9 mouse cellular contexts compared by ENCODE assay signal in genomic region chr7:30281522-30281921, GRCm38 (mm10). TPM values are rescaled to one million over a fixed set of nuclear protein-coding genes. Genes with fewer than 3 reads are reported as not detected.
DNase-seq lines count a peak whose midpoint lies in the region; ATAC-seq and TF ChIP-seq lines count a peak whose summit lies in the region.
"Had no signal": no experiment of that assay in that cellular context is flagged by ENCODE, and none has a peak within 500 bp of the region (broad histone marks: within the 10 kb centered on the region; RNA-seq: fewer than 3 reads in every experiment).

No protein-coding gene starts in this region.

- TF ChIP-seq POLR2A in bone marrow macrophage, adult 2 months (IDR thresholded peaks at IDR 0.05; ENCODE audit: borderline replicate concordance, low read depth, low read length), result no peak

- no peak overlapping the region for H3K27ac ChIP-seq in forebrain, embryonic 12.5 days
- H3K27ac ChIP-seq in forebrain, embryonic 14.5 days (ENCODE audit: low read depth, low read length), result no peak overlapping the region; the same call in 1 of the 2 replicates
- 0 out of 2 replicates have a peak overlapping the region, but pooled peaks have one; percentile 99 for H3K27ac ChIP-seq in kidney, embryonic 16.5 days (ENCODE audit: low read length)
- peak overlapping the region; percentile 94; the same call in 1 of the 2 replicates for H3K27ac ChIP-seq in bone marrow macrophage, adult 2 months (ENCODE audit: insufficient read depth, low read depth, low read length)
- H3K27ac ChIP-seq in midbrain, embryonic 13.5 days, result no peak overlapping the region

- peaks cover 15% of the 10 kb centered on the region for H3K4me1 ChIP-seq in forebrain, embryonic 12.5 days
- no peaks in the 10 kb centered on the region for H3K4me1 ChIP-seq in forebrain, embryonic 14.5 days (ENCODE audit: control insufficient read depth, insufficient read depth, low read length)
- H3K4me1 ChIP-seq in kidney, embryonic 16.5 days (ENCODE audit: insufficient read depth, low read length), result peaks cover 12% of the 10 kb centered on the region
- peaks cover 34% of the 10 kb centered on the region for H3K4me1 ChIP-seq in bone marrow macrophage, adult 2 months (ENCODE audit: control insufficient read depth, insufficient read depth, low read length)
- peaks cover 19% of the 10 kb centered on the region for H3K4me1 ChIP-seq in midbrain, embryonic 13.5 days (replicated peaks)

- H3K4me2 ChIP-seq in forebrain, embryonic 12.5 days, result peak overlapping the region; percentile 69; the same call in 1 of the 2 replicates
- H3K4me2 ChIP-seq in forebrain, embryonic 14.5 days (ENCODE audit: low read length), result no peak overlapping the region; the same call in 1 of the 2 replicates
- H3K4me2 ChIP-seq in kidney, embryonic 16.5 days (replicated peaks; ENCODE audit: low read depth, low read length), result peak overlapping the region; percentile 93; the same call in 1 of the 2 replicates
- H3K4me2 ChIP-seq in midbrain, embryonic 13.5 days (replicated peaks), result peak overlapping the region; percentile 92

- no peak overlapping the region for H3K4me3 ChIP-seq in forebrain, embryonic 12.5 days (replicated peaks)
- H3K4me3 ChIP-seq in forebrain, embryonic 14.5 days (ENCODE audit: low read depth, low read length), result no peak overlapping the region
- H3K4me3 ChIP-seq in kidney, embryonic 16.5 days (ENCODE audit: low read length), result peak overlapping the region; percentile 74; the same call in 1 of the 2 replicates
- H3K4me3 ChIP-seq in bone marrow macrophage, adult 2 months (ENCODE audit: insufficient read depth, low read length), result no peak overlapping the region
- peak overlapping the region; percentile 75; the same call in 1 of the 2 replicates for H3K4me3 ChIP-seq in midbrain, embryonic 13.5 days (replicated peaks)

- ATAC-seq in forebrain, embryonic 12.5 days (ENCODE audit: low FRiP score), result no peak
- no peak for ATAC-seq in forebrain, embryonic 14.5 days
- ATAC-seq in kidney, embryonic 16.5 days (ENCODE audit: low FRiP score, low TSS enrichment), result no peak
- ATAC-seq in midbrain, embryonic 13.5 days, result no peak
- ATAC-seq in CD4-positive, CD25-positive, alpha-beta regulatory T cell, adult 4 months, result no peak

- DNase-seq in forebrain, embryonic 14.5 days (ENCODE audit: low spot score), result no peak
- no peak for DNase-seq in kidney, adult 18-20 months
- no peak for DNase-seq in layer of hippocampus, adult 9-11 months

- no peaks in the 10 kb centered on the region for H3K9me3 ChIP-seq in forebrain, embryonic 12.5 days
- no peaks in the 10 kb centered on the region for H3K9me3 ChIP-seq in forebrain, embryonic 14.5 days (replicated peaks; ENCODE audit: control insufficient read depth, low read length)
- no peaks in the 10 kb centered on the region for H3K9me3 ChIP-seq in kidney, embryonic 16.5 days (ENCODE audit: low read length)
- no peaks in the 10 kb centered on the region for H3K9me3 ChIP-seq in midbrain, embryonic 13.5 days
- H3K9me3 ChIP-seq: megakaryocyte, embryonic 14.5 days had no signal

- no peaks in the 10 kb centered on the region for H3K27me3 ChIP-seq in forebrain, embryonic 12.5 days
- no peaks in the 10 kb centered on the region for H3K27me3 ChIP-seq in forebrain, embryonic 14.5 days (replicated peaks; ENCODE audit: control insufficient read depth, insufficient read depth, low read length)
- H3K27me3 ChIP-seq in kidney, embryonic 16.5 days (ENCODE audit: insufficient read depth, low read length), result no peaks in the 10 kb centered on the region
- H3K27me3 ChIP-seq in midbrain, embryonic 13.5 days, result no peaks in the 10 kb centered on the region
- H3K27me3 ChIP-seq: megakaryocyte, embryonic 14.5 days had no signal

- H3K36me3 ChIP-seq in forebrain, embryonic 12.5 days (replicated peaks), result no peaks in the 10 kb centered on the region
- H3K36me3 ChIP-seq in forebrain, embryonic 14.5 days (ENCODE audit: control insufficient read depth, insufficient read depth, low read length), result no peaks in the 10 kb centered on the region
- H3K36me3 ChIP-seq in kidney, embryonic 16.5 days (ENCODE audit: insufficient read depth, low read length), result no peaks in the 10 kb centered on the region
- H3K36me3 ChIP-seq in midbrain, embryonic 13.5 days, result no peaks in the 10 kb centered on the region

- WGBS in forebrain, embryonic 12.5 days, result 85% methylated on average over 4 of the region's 4 CpGs
- 75% methylated on average over 4 of the region's 4 CpGs for WGBS in forebrain, embryonic 14.5 days
- WGBS in kidney, embryonic 16.5 days, result 72% methylated on average over 4 of the region's 4 CpGs
- 76% methylated on average over 4 of the region's 4 CpGs for WGBS in midbrain, embryonic 13.5 days

- TF ChIP-seq CTCF in bone marrow macrophage, adult 2 months (IDR thresholded peaks at IDR 0.05; ENCODE audit: low read depth, low read length), result no peak

- no peak overlapping the region for H3K9ac ChIP-seq in forebrain, embryonic 12.5 days
- H3K9ac ChIP-seq in forebrain, embryonic 14.5 days (ENCODE audit: low read length), result no peak overlapping the region
- no peak overlapping the region for H3K9ac ChIP-seq in kidney, embryonic 16.5 days (replicated peaks; ENCODE audit: low read length)
- H3K9ac ChIP-seq in midbrain, embryonic 13.5 days (replicated peaks), result no peak overlapping the region

RNA-seq across cellular contexts. Expression of gene Wdr62, which starts 1.3 kb away (rescaled TPM):
- polyA plus RNA-seq in forebrain, embryonic 12.5 days (2016; fragmentation: Nextera tagmentation; extraction: Ambion mirVana), result 17.2 and 18.6 TPM in 2 replicates
- polyA plus RNA-seq in forebrain, embryonic 14.5 days (2014; fragmentation: Nextera tagmentation; extraction: Ambion mirVana), result 5.6 and 5.8 TPM in 2 replicates
- polyA plus RNA-seq in kidney, embryonic 16.5 days (2015; fragmentation: Nextera tagmentation; extraction: Ambion mirVana), result 9.7 and 10.8 TPM in 2 replicates
- polyA plus RNA-seq in bone marrow macrophage, adult 2 months (2012; ENCODE audit: insufficient read depth, insufficient read length, missing spikeins), result 21.4 and 25.8 TPM in 2 replicates
- 5.9 and 6.4 TPM in 2 replicates for polyA plus RNA-seq in midbrain, embryonic 13.5 days (2015; fragmentation: Nextera tagmentation; extraction: Ambion mirVana)
- 1 to 10 TPM; 1.9 to 3.2 TPM for polyA plus RNA-seq in CD4-positive, CD25-positive, alpha-beta regulatory T cell, adult 4 months (2017; shearing (Covaris generic))

RNA-seq across cellular contexts. Expression of gene Thap8, which starts 1.6 kb away (rescaled TPM):
- 0.51 and 0.68 TPM in 2 replicates for polyA plus RNA-seq in forebrain, embryonic 12.5 days (2016; fragmentation: Nextera tagmentation; extraction: Ambion mirVana)
- polyA plus RNA-seq in forebrain, embryonic 14.5 days (2014; fragmentation: Nextera tagmentation; extraction: Ambion mirVana), result 0.27 and 0.32 TPM in 2 replicates
- 0.27 and 0.57 TPM in 2 replicates for polyA plus RNA-seq in kidney, embryonic 16.5 days (2015; fragmentation: Nextera tagmentation; extraction: Ambion mirVana)
- polyA plus RNA-seq in bone marrow macrophage, adult 2 months (2012; ENCODE audit: insufficient read depth, insufficient read length, missing spikeins), result 0.55 and 1.0 TPM in 2 replicates
- polyA plus RNA-seq in midbrain, embryonic 13.5 days (2015; fragmentation: Nextera tagmentation; extraction: Ambion mirVana), result 0.68 and 0.79 TPM in 2 replicates
- polyA plus RNA-seq in CD4-positive, CD25-positive, alpha-beta regulatory T cell, adult 4 months (2017; shearing (Covaris generic)), result 1 to 10 TPM in 1 of 2 experiments, not detected in 1; 1.6 TPM

RNA-seq across cellular contexts. Expression of gene Clip3, which starts 10.0 kb away (rescaled TPM):
- polyA plus RNA-seq in forebrain, embryonic 12.5 days (2016; fragmentation: Nextera tagmentation; extraction: Ambion mirVana), result 77.2 and 87.9 TPM in 2 replicates
- 142 and 174 TPM in 2 replicates for polyA plus RNA-seq in forebrain, embryonic 14.5 days (2014; fragmentation: Nextera tagmentation; extraction: Ambion mirVana)
- 27.2 and 45.3 TPM in 2 replicates for polyA plus RNA-seq in kidney, embryonic 16.5 days (2015; fragmentation: Nextera tagmentation; extraction: Ambion mirVana)
- 0.49 and 1.7 TPM in 2 replicates for polyA plus RNA-seq in bone marrow macrophage, adult 2 months (2012; ENCODE audit: insufficient read depth, insufficient read length, missing spikeins)
- 92.0 and 99.2 TPM in 2 replicates for polyA plus RNA-seq in midbrain, embryonic 13.5 days (2015; fragmentation: Nextera tagmentation; extraction: Ambion mirVana)
- 1 to 10 TPM; 5.5 to 6.5 TPM for polyA plus RNA-seq in CD4-positive, CD25-positive, alpha-beta regulatory T cell, adult 4 months (2017; shearing (Covaris generic))

RNA-seq across cellular contexts. Expression of gene Alkbh6, which starts 27.0 kb away (rescaled TPM):
- polyA plus RNA-seq in forebrain, embryonic 12.5 days (2016; fragmentation: Nextera tagmentation; extraction: Ambion mirVana), result 73.2 and 79.0 TPM in 2 replicates
- polyA plus RNA-seq in forebrain, embryonic 14.5 days (2014; fragmentation: Nextera tagmentation; extraction: Ambion mirVana), result 102 and 118 TPM in 2 replicates
- polyA plus RNA-seq in kidney, embryonic 16.5 days (2015; fragmentation: Nextera tagmentation; extraction: Ambion mirVana), result 106 and 107 TPM in 2 replicates
- 32.8 and 39.9 TPM in 2 replicates for polyA plus RNA-seq in bone marrow macrophage, adult 2 months (2012; ENCODE audit: insufficient read depth, insufficient read length, missing spikeins)
- polyA plus RNA-seq in midbrain, embryonic 13.5 days (2015; fragmentation: Nextera tagmentation; extraction: Ambion mirVana), result 128 and 132 TPM in 2 replicates
- polyA plus RNA-seq in CD4-positive, CD25-positive, alpha-beta regulatory T cell, adult 4 months (2017; shearing (Covaris generic)), result 100 to 1,000 TPM; 179 to 205 TPM

RNA-seq across cellular contexts. Expression of gene Syne4, which starts 33.1 kb away (rescaled TPM):
- polyA plus RNA-seq in forebrain, embryonic 12.5 days (2016; fragmentation: Nextera tagmentation; extraction: Ambion mirVana), result 21.8 and 23.5 TPM in 2 replicates
- polyA plus RNA-seq in forebrain, embryonic 14.5 days (2014; fragmentation: Nextera tagmentation; extraction: Ambion mirVana), result 3.6 and 3.7 TPM in 2 replicates
- polyA plus RNA-seq in kidney, embryonic 16.5 days (2015; fragmentation: Nextera tagmentation; extraction: Ambion mirVana), result 129 and 136 TPM in 2 replicates
- polyA plus RNA-seq in bone marrow macrophage, adult 2 months (2012; ENCODE audit: insufficient read depth, insufficient read length, missing spikeins), result 1.2 TPM in 1 of 2 replicates, not detected in the other
- 10.8 and 11.7 TPM in 2 replicates for polyA plus RNA-seq in midbrain, embryonic 13.5 days (2015; fragmentation: Nextera tagmentation; extraction: Ambion mirVana)
- 10 to 100 TPM in 1 of 2 experiments, 1 to 10 TPM in 1; 9.2 to 16.8 TPM for polyA plus RNA-seq in CD4-positive, CD25-positive, alpha-beta regulatory T cell, adult 4 months (2017; shearing (Covaris generic))

Comparison
In these comparisons a context has a peak if more than half of its experiments do, and no peak if none do; other contexts are left out.
1. H3K27ac ChIP-seq: peak in kidney, embryonic 16.5 days (single experiment) and bone marrow macrophage, adult 2 months (single experiment); none in forebrain, embryonic 12.5 days (single experiment), forebrain, embryonic 14.5 days (single experiment) and midbrain, embryonic 13.5 days (single experiment).
2. H3K4me3 ChIP-seq: peak in kidney, embryonic 16.5 days (single experiment) and midbrain, embryonic 13.5 days (single experiment); none in forebrain, embryonic 12.5 days (single experiment), forebrain, embryonic 14.5 days (single experiment) and bone marrow macrophage, adult 2 months (single experiment).